Mouse (Mus musculus) thymus, postnatal 4 days (tissue): Measurements from ENCODE around the gene Aen.

Experiments
- DNase-seq: peaks from one replicate; pipeline ENCODE4 v3.0.0; 2021

The Aen gene

GRCm38 (mm10) chr7:78895653-78896333 is at the start of gene Aen:
Gene Aen (plus strand): TSS chr7:78895854.
- peak; percentile 99 for DNase-seq

DNA sequence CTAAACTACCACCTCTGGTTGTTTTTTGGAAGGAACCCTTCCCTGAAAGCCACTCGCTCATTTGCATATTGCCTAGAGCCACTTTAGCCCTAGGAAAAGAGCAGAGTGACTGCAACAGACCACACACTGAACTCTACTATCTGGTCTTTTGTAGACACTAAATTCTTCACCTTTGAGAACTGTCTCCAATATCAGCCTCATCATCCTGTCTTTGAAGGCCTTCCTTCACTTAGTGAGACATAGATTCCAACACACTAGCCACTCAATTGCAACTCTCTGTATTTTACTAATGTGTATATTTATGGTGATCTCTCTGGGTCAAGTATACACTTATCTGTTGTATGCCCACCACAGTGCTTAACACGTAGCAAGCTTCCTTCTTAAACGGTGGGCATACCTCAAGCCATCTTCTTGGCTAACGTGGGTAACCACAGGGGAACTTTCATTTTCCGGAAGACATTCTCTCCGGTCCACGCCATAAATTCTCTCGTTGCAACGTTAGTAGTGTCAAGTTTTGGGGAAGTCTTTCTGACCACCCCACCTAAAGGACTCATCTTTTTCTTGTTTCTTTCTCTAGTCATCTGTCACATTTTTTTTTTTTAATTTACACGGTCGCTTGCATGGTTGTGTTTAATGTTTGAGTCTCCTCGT is 49.5 kb upstream of the Aen start:
- DNase-seq: no peak

DNA sequence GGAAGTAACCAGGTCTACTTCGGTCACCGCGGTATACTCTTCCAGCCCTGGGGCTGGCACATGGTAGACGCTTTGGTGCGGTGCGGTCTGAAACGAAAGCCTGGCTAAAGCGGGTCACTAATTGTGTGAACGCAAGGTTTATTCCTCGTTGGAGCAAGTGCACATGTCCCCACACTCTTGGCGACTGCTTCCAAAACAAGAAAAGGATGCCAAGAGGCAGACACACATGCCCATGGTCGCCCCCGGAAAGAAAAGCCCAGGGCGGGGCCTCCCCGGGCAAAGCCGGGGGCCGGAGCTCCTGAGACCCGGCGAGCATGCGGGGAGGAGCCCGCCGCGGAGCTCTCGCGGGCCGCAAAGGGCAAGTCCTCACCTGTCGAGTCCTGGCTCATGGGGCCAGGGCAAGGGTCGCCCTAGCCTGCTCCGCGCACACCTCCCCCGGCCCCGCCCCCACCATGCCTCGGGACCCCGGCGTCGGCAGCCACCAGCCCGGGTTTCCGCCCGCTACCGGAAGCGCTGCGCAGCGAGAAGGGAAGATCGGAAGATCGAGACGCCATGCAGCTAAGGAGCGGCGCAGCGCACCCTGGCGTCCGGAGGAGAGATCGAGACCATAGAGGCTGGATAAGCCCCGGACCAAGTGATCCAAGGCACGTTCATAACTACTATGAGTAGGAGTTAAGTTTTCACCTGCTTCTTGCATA is 48.8 kb upstream of the Aen start, which contains the start of gene Det1:
Det1 (minus strand) TSS at position 527 of the 698 bp plus-strand sequence.
- DNase-seq: peak; percentile 97

- peak; percentile 46 for DNase-seq
These were observed 41.6 kb upstream of the Aen start for GRCm38 (mm10) chr7:78854051-78854450.

GRCm38 (mm10) chr7:78855044-78855655 is 40.5 kb upstream of the Aen start:
- no peak for DNase-seq

DNA sequence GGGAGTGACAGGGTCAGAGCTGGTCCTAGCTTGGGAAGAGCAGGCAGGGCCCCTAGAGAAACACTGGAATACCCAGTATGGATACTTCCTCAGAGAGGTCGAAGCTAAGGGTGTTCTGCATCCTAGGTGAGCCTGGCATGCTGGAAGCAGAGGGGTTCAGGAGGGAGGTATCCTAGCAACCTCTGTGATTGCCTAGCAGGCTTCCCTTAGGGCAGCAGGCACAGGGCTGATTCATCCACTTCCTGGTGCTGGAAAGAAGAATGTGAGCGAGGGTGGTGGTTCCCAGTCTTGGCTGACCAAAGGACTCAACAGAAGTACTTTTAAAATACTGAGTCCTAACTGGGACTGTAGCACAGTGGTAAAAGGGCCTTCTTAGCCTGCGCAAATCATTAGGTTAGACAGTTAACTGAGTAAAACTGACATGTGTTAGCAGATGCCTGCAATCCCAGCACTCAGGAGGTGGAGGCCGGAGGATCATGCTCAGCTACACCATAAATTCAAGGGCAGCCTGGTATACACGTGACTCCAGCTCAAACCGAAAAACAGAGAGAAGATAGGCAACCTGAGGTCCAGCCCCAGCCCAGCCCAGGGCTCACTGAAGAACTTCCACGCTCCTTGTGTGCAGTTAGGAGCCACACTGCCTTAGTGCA is 31.7 kb upstream of the Aen start:
- peak; percentile 33 for DNase-seq

DNA sequence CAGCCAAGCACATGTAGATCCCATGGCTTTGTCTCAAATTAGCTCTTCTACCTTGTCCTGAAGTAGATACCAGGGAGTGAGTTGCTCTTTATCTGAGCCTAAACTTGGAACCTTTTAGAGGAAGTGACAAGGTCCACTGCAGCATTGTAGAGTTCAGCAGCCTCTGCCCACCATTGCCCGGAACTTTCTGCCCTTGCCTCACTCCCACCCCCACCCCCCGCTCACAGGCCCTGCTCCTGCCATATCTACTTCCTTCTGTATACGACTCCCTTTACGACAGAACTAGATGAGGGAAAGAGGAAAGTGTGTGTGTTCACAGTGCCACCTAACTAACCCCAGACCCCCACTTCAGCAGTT is 31.2 kb upstream of the Aen start:
- no peak for DNase-seq

DNA sequence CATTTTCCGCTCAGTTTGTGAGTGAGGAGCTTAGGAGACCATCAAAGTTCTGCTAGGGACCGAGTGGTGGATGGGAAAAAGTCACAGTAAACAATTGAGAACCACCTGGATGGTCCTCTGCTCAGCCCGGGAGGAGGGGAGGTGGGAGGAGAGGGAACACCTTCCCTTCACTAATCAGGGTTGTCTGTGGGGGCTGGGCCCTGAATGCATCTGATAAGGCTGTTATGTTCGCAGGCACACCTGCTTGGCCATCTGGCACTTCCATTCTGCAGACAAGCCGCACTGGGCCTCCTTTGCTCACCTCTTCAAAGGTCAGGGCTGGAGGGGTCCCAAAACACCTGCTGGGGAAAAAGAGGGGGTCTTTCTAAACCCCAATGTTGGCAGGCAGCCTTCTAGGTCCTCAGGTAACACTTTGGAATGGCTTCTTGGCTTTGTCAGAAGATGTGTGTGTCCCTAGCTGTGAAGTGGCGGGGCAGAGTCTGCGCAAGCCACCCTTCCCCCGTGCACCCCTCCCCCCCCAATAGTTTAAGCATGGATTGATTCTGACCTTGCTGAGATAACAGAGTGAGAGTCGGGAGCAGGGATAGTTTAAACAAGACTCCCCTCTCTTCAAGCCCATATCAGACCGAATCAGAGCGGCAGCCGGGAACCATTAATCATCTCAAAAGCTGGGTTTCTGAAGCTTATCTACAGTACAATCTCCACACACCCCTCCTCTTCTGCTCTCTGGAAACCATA is 30.3 kb upstream of the Aen start:
- peak; percentile 79 for DNase-seq

DNA sequence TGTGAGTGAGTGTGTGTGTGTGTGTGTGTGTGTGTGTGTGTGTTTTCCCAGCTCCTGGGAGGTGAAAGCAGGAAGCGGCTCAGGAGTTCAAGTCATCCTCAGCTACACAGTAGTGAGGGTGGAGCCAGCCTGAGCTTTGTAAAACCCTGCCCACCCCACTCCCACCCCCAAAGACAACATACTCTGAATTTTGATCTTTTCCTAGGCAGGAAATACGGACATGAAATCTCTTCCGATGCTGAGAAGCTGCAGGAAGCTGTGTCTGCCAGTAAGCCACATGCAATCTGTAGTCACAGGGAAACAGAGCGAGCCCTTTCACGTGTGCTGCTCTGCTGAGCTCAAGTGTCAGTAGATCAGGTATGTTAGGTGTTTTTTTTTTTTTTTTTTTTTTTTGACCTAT is 26.9 kb upstream of the Aen start:
- DNase-seq: peak; percentile 30

GRCm38 (mm10) chr7:78872366-78872765 is 23.3 kb upstream of the Aen start:
- no peak for DNase-seq

DNA sequence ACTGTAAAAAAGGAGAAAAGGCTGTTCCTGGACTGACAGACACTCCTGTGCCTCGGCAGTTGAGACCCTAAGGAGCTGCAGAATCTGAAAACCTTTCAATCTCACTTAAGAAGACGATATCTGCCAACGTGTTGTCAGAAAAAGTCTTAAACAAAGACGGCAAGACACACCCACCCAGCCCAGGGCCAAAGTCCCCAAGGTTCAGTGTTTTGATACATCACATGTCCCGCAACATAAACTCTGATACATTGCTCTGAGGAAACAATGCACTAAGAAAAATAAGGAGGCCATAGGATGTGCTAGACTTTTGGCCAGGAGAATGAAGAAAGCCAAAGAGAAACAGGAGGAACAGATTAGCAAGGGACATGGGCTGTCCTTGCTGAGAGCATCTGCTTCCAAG is 22.8 kb upstream of the Aen start:
- DNase-seq: no peak

- DNase-seq: peak; percentile 53
These were observed 13.8 kb upstream of the Aen start for GRCm38 (mm10) chr7:78881607-78882468.

DNA sequence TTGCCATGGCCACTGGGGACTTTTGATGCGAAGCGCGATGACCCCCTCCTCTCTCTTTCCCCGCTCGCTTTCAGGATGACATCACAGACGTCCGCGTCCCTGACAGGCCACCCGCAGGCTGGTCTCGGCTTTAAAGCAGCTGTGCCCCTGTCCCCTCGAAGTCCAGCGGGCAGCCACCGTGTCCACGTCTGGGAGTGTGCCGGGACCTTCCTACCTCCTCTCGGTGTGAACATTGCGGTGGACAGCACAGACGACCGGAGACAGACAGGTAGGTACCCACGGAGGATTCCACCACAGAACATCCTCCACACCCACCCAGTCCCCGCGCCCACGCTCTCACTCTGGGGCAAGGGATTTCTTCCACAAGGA is 13.2 kb upstream of the Aen start:
- no peak for DNase-seq

GRCm38 (mm10) chr7:78883016-78883725 is 12.5 kb upstream of the Aen start:
- DNase-seq: no peak

GRCm38 (mm10) chr7:78883726-78884060 is 12.0 kb upstream of the Aen start:
- DNase-seq: no peak

- DNase-seq: no peak
These were observed 11.5 kb upstream of the Aen start for GRCm38 (mm10) chr7:78884139-78884538.

DNA sequence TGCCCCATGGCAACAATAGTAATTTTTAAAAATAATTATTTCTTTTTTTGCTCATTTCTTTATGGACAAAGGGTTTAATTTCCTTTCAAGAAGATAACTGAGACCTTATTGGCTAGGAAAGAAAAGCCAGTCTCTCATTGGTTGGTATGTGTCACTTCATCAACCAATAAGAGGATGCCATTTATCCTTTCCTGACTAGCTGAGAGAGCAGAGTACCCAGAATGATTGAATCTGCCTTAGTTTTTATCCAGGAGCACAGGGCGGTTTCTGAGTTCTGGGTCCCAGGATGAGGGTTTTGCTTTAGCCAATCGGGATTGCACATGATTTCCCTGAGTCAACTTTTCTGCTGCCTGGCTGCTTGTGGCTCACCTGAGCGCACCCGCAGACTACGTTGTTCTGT is 10.2 kb upstream of the Aen start:
- no peak for DNase-seq

- no peak for DNase-seq
These were observed 9.2 kb upstream of the Aen start for GRCm38 (mm10) chr7:78886496-78886895.

- no peak for DNase-seq
These were observed 8.2 kb upstream of the Aen start for GRCm38 (mm10) chr7:78887431-78887842.

DNA sequence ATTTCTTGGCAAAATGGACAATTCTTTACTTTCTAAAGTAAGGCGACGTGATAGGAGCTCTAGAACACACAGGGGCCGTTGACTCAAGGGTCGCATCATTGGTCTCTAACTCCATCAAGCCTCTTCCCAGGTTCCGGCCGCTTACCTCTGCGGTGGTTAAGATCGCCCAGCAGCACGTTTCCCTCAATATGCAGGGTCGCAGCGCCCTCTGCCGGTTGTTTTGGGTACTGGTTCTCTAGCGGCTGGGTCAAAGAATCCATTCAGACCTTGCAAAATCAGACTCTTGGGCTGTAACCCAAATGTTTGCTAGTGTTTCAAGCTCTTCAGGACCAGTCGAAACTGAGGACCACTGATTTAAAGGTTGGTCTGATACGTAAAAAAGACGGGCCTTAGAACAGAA is 5.0 kb upstream of the Aen start:
- peak; percentile 96 for DNase-seq

DNA sequence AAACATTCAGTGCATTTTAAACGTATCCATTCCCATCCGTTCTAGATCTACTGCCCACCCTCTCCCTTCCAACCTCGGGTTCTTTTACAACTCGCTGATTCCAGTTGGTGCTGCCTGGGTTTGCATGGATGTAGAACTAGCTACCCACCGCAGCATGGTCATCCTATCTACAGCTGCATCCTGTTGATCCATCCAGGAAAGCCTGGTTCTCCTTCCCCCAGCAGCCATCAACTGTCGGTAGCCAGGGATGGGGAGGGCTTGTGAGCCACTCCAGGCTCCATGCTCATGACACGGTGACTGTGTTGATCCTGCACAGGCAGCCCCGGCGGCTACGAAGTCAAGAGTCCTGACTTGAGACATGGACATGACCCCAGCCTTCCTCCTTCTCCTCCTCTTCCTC is 1.7 kb upstream of the Aen start:
- DNase-seq: no peak
